Mouse (Mus musculus) midbrain, embryonic 13.5 days (tissue): Measurements from ENCODE around the gene Gm49393. TPM values are rescaled to one million over a fixed set of nuclear protein-coding genes. Genes with fewer than 3 reads are reported as not detected.

ENCODE experiments used
- ATAC-seq: fragments of 200-750 bp; cut with Nextera tagmentation; 2 replicates; pipeline ENCODE4 v1.8.0; 2017; ENCODE audit warnings: mild to moderate bottlenecking, moderate TSS enrichment, moderate library complexity
- H3K27ac ChIP-seq: fragments of 300-500 bp; sonication (generic); 2 replicates; pipeline ENCODE4 v1.5.1; 2015; ENCODE audit warnings: inconsistent platforms, mild to moderate bottlenecking, moderate library complexity
- H3K27me3 ChIP-seq: fragments of 300-500 bp; sonication (generic); 2 replicates; pipeline ENCODE4 v1.6.1; 2015; ENCODE audit warnings: mild to moderate bottlenecking, inconsistent platforms
- H3K36me3 ChIP-seq: fragments of 300-500 bp; sonication (generic); 2 replicates; pipeline ENCODE4 v1.6.1; 2015; ENCODE audit warnings: mild to moderate bottlenecking, inconsistent platforms
- H3K4me1 ChIP-seq: fragments of 300-500 bp; sonication (generic); replicated peaks from 2 replicates; pipeline ENCODE4 v1.6.1; 2015; ENCODE audit warnings: inconsistent platforms
- H3K4me2 ChIP-seq: fragments of 300-500 bp; sonication (generic); replicated peaks from 2 replicates; pipeline ENCODE4 v1.6.1; 2015; ENCODE audit warnings: moderate library complexity, mild to moderate bottlenecking, inconsistent platforms
- H3K4me3 ChIP-seq: fragments of 300-500 bp; sonication (generic); replicated peaks from 2 replicates; pipeline ENCODE4 v1.5.1; 2015; ENCODE audit warnings: mild to moderate bottlenecking, inconsistent platforms
- H3K9ac ChIP-seq: fragments of 300-500 bp; sonication (generic); replicated peaks from 2 replicates; pipeline ENCODE4 v1.6.1; 2015; ENCODE audit warnings: mild to moderate bottlenecking, inconsistent platforms
- H3K9me3 ChIP-seq: fragments of 300-500 bp; sonication (generic); 2 replicates; pipeline ENCODE4 v1.6.1; 2016; ENCODE audit warnings: mild to moderate bottlenecking, inconsistent platforms
- WGBS: fragments of 180-500 bp; shearing (Covaris S2); methylation state at CpG from one replicate; pipeline ENCODE4 v1.1.7; 2015; 5-methylcytosine and 5-hydroxymethylcytosine counted together
- polyA plus RNA-seq: library from polyadenylated mRNA; unstranded; fragments of >200 nt; fragmentation: Nextera tagmentation; extraction: Ambion mirVana; gene quantifications from 2 replicates; pipeline ENCODE4 v1.2.1, GENCODE M21; 2015

Gene Gm49393
- polyA plus RNA-seq, 1 experiment from 2014 or later: not detected

GRCm38 (mm10) chr13:60848241-60849120 is 86.9 kb downstream of the Gm49393 start:
- Histone ChIP-seq H3K4me2 (no peak overlapping the region), H3K4me1 (no peaks in the 10 kb centered on the region), H3K36me3 (no peaks in the 10 kb centered on the region), H3K4me3 (no peak overlapping the region), H3K27ac (no peak overlapping the region), H3K9me3 (no peaks in the 10 kb centered on the region), H3K9ac (no peak overlapping the region), H3K27me3 (no peaks in the 10 kb centered on the region)
- WGBS: 86% methylated on average over 4 of the region's 4 CpGs
- ATAC-seq: no peak

- Histone ChIP-seq H3K4me2 (no peak overlapping the region), H3K27ac (no peak overlapping the region), H3K4me3 (no peak overlapping the region), H3K9ac (no peak overlapping the region), H3K36me3 (no peaks in the 10 kb centered on the region), H3K9me3 (no peaks in the 10 kb centered on the region; the same call in 1 of the 2 replicates), H3K27me3 (no peaks in the 10 kb centered on the region), H3K4me1 (no peaks in the 10 kb centered on the region)
- 90% methylated on average over 8 of the region's 8 CpGs for WGBS
- ATAC-seq: no peak
These were observed 92.2 kb downstream of the Gm49393 start for GRCm38 (mm10) chr13:60843153-60843552.

GRCm38 (mm10) chr13:60842703-60843102 is 92.7 kb downstream of the Gm49393 start:
- H3K27ac ChIP-seq: no peak overlapping the region

DNA sequence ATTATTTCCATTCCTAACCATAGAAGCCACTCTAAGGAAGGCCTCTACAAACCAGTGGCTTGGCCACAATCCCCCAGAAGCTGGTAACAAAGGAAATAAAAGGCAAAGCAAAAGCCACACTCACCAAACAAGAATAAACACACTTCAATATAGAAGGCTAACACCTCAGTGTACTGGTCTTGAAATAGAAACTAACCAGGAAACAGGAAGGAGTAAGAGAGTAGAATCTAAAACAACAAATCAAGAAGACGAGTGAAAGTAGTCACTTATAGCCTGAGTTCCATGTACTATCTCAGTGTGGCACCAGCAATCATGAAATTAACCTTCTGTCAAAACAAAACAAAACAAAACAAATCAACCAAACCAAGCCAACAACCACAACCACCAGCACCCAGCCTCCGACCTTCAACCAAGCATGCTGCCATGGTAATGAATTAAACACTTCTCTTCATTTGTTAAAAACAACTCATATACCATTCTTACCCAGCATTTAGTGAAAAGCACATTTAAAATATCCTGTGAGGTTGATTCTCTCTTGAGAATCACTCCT is 96.0 kb downstream of the Gm49393 start:
- no peaks in the 10 kb centered on the region for H3K36me3 ChIP-seq
- H3K4me2 ChIP-seq: no peak overlapping the region
- no peaks in the 10 kb centered on the region for H3K27me3 ChIP-seq
- H3K27ac ChIP-seq: no peak overlapping the region
- 81% methylated on average over 2 of the region's 2 CpGs for WGBS
- no peak overlapping the region for H3K4me3 ChIP-seq
- ATAC-seq: no peak
- no peaks in the 10 kb centered on the region for H3K4me1 ChIP-seq
- H3K9ac ChIP-seq: no peak overlapping the region
- H3K9me3 ChIP-seq: no peaks in the 10 kb centered on the region; the same call in 1 of the 2 replicates

More at GRCm38 (mm10) chr13:60842703-60843102, 92.7 kb downstream of the Gm49393 start:
- Histone ChIP-seq H3K27me3 (no peaks in the 10 kb centered on the region), H3K4me2 (no peak overlapping the region), H3K36me3 (no peaks in the 10 kb centered on the region), H3K9ac (no peak overlapping the region), H3K4me3 (no peak overlapping the region), H3K9me3 (no peaks in the 10 kb centered on the region; the same call in 1 of the 2 replicates), H3K4me1 (no peaks in the 10 kb centered on the region)
- no peak for ATAC-seq
- WGBS: 84% methylated on average over 6 of the region's 6 CpGs

GRCm38 (mm10) chr13:60826052-60826451 is 109.3 kb downstream of the Gm49393 start:
- H3K4me2 ChIP-seq: no peak overlapping the region
- WGBS: 64% methylated on average over 3 of the region's 3 CpGs
- no peaks in the 10 kb centered on the region for H3K27me3 ChIP-seq
- no peak for ATAC-seq
- no peaks in the 10 kb centered on the region for H3K4me1 ChIP-seq
- no peaks in the 10 kb centered on the region for H3K9me3 ChIP-seq
- H3K27ac ChIP-seq: no peak overlapping the region
- H3K4me3 ChIP-seq: no peak overlapping the region
- no peaks in the 10 kb centered on the region for H3K36me3 ChIP-seq
- H3K9ac ChIP-seq: no peak overlapping the region

- no peaks in the 10 kb centered on the region for H3K36me3 ChIP-seq
- no peak overlapping the region for H3K4me2 ChIP-seq
- H3K4me3 ChIP-seq: no peak overlapping the region
- no peaks in the 10 kb centered on the region for H3K27me3 ChIP-seq
- H3K9ac ChIP-seq: no peak overlapping the region
- no peaks in the 10 kb centered on the region for H3K9me3 ChIP-seq
- WGBS: 75% methylated on average over 3 of the region's 3 CpGs
- H3K4me1 ChIP-seq: no peaks in the 10 kb centered on the region
- no peak overlapping the region for H3K27ac ChIP-seq
- ATAC-seq: no peak
These were observed 114.8 kb downstream of the Gm49393 start for GRCm38 (mm10) chr13:60820486-60821175.

- 16% methylated on average over 7 of the region's 7 CpGs for WGBS
These were observed 115.9 kb downstream of the Gm49393 start for GRCm38 (mm10) chr13:60819469-60819868.

DNA sequence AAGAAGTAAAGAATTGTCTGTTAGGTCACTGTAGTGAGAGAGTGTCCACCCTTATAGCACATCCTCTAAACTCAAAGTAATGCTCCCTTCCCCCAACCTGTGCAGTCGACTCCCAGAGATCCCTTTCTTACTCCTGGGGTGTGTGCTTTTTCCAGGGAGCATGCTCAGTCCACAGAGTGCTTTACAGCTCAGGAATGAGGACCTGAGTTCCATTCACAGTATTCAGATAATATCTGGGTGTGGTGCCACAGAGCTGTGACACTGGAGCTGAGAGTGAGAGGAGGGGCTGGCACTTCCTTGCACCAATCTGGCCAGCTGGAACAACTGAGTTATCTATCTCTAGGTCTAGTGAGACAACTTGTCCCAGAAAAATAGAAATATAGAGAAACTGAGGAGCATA is 121.7 kb downstream of the Gm49393 start:
- Histone ChIP-seq H3K9ac (no peak overlapping the region), H3K4me2 (no peak overlapping the region), H3K4me3 (no peak overlapping the region), H3K27ac (no peak overlapping the region), H3K27me3 (no peaks in the 10 kb centered on the region), H3K36me3 (no peaks in the 10 kb centered on the region), H3K9me3 (no peaks in the 10 kb centered on the region), H3K4me1 (no peaks in the 10 kb centered on the region)
- no peak for ATAC-seq
- WGBS: 69% methylated on average over 1 of the region's 1 CpGs

More at GRCm38 (mm10) chr13:60819469-60819868, 115.9 kb downstream of the Gm49393 start:
- ATAC-seq: no peak
- Histone ChIP-seq H3K9me3 (no peaks in the 10 kb centered on the region), H3K4me1 (no peaks in the 10 kb centered on the region), H3K9ac (no peak overlapping the region), H3K4me2 (no peak overlapping the region), H3K27me3 (no peaks in the 10 kb centered on the region), H3K4me3 (no peak overlapping the region), H3K36me3 (no peaks in the 10 kb centered on the region), H3K27ac (no peak overlapping the region)

- WGBS: 92% methylated on average over 6 of the region's 6 CpGs
- Histone ChIP-seq H3K4me3 (no peak overlapping the region), H3K4me2 (no peak overlapping the region), H3K27ac (no peak overlapping the region), H3K36me3 (no peaks in the 10 kb centered on the region), H3K9ac (no peak overlapping the region), H3K27me3 (no peaks in the 10 kb centered on the region), H3K9me3 (no peaks in the 10 kb centered on the region), H3K4me1 (no peaks in the 10 kb centered on the region)
- ATAC-seq: no peak
These were observed 122.6 kb downstream of the Gm49393 start for GRCm38 (mm10) chr13:60812768-60813167.

DNA sequence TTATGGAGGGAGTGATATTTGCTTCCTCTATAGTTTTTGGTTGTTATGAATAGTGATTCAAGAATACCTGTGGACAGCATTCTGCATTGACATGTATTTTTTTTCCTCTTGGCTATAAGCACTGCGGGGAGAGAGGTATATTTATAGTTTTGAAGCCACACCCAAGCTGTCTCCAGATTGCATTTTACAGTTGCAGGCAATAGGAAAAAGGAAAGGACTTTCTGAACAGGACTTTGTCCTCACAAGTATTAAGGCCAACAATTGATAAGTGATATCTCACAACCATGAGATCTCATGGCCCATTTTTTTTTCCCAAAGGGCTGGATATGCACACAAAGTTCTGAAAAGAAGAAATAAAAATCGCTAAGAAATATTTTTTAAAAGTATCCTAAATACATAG is 125.7 kb downstream of the Gm49393 start:
- Histone ChIP-seq H3K27ac (no peak overlapping the region), H3K9me3 (no peaks in the 10 kb centered on the region), H3K4me3 (no peak overlapping the region), H3K27me3 (no peaks in the 10 kb centered on the region), H3K36me3 (no peaks in the 10 kb centered on the region), H3K9ac (no peak overlapping the region), H3K4me2 (no peak overlapping the region), H3K4me1 (no peaks in the 10 kb centered on the region)
- 69% methylated on average over 2 of the region's 2 CpGs for WGBS
- no peak for ATAC-seq
